Mouse (Mus musculus) bone marrow macrophage, adult 2 months (primary cell): ENCODE results near the gene Mylk3. TPM values are rescaled to one million over a fixed set of nuclear protein-coding genes. Genes with fewer than 3 reads are reported as not detected.

Experiments used
- H3K27ac ChIP-seq: 2 replicates; pipeline ENCODE4 v1.5.1; 2012; ENCODE audit warnings: low read depth, low read length; ENCODE audit not compliant: insufficient read depth
- H3K4me1 ChIP-seq: 2 replicates; pipeline ENCODE4 v1.6.1; 2012; ENCODE audit warnings: low read length; ENCODE audit not compliant: control insufficient read depth, insufficient read depth
- H3K4me3 ChIP-seq: 2 replicates; pipeline ENCODE4 v1.5.1; 2012; ENCODE audit warnings: mild to moderate bottlenecking, low read length, moderate library complexity; ENCODE audit not compliant: insufficient read depth
- CTCF ChIP-seq: IDR thresholded peaks from 2 replicates; pipeline ENCODE4 v1.5.1; 2012; ENCODE audit warnings: low read depth, mild to moderate bottlenecking, low read length, moderate library complexity
- POLR2A ChIP-seq: IDR thresholded peaks from 2 replicates; pipeline ENCODE4 v1.6.1; 2012; ENCODE audit warnings: mild to moderate bottlenecking, low read depth, low read length, borderline replicate concordance
- polyA plus RNA-seq: library from polyadenylated mRNA; stranded (reverse); fragments of >200 nt; gene quantifications from 2 replicates; pipeline ENCODE4 v1.2.4, GENCODE M21; 2012; ENCODE audit not compliant: missing spikeins, insufficient read depth, insufficient read length

Gene Mylk3
- polyA plus RNA-seq, 1 experiment, result not detected

GRCm38 (mm10) chr8:85391438-85391837 lies 5.3 kb upstream of the Mylk3 start:
- no peak overlapping the region for H3K27ac ChIP-seq
- H3K4me3 ChIP-seq, result no peak overlapping the region
- no peaks in the 10 kb centered on the region for H3K4me1 ChIP-seq
- TF ChIP-seq CTCF (no peak), POLR2A (no peak)

GRCm38 (mm10) chr8:85381926-85382325 lies 4.2 kb downstream of the Mylk3 start:
- TF ChIP-seq CTCF, result no peak
- no peak for TF ChIP-seq POLR2A
- no peak overlapping the region for H3K4me3 ChIP-seq
- no peak overlapping the region for H3K27ac ChIP-seq
- H3K4me1 ChIP-seq, result no peaks in the 10 kb centered on the region

GRCm38 (mm10) chr8:85380824-85381209 lies 5.3 kb downstream of the Mylk3 start:
- no peak for TF ChIP-seq POLR2A
- no peak for TF ChIP-seq CTCF
- Histone ChIP-seq H3K4me1 (no peaks in the 10 kb centered on the region), H3K27ac (no peak overlapping the region), H3K4me3 (no peak overlapping the region)

GRCm38 (mm10) chr8:85380123-85380823 lies 5.9 kb downstream of the Mylk3 start:
- Histone ChIP-seq H3K4me3 (no peak overlapping the region), H3K4me1 (no peaks in the 10 kb centered on the region), H3K27ac (no peak overlapping the region)
- no peak for TF ChIP-seq CTCF
- no peak for TF ChIP-seq POLR2A

DNA sequence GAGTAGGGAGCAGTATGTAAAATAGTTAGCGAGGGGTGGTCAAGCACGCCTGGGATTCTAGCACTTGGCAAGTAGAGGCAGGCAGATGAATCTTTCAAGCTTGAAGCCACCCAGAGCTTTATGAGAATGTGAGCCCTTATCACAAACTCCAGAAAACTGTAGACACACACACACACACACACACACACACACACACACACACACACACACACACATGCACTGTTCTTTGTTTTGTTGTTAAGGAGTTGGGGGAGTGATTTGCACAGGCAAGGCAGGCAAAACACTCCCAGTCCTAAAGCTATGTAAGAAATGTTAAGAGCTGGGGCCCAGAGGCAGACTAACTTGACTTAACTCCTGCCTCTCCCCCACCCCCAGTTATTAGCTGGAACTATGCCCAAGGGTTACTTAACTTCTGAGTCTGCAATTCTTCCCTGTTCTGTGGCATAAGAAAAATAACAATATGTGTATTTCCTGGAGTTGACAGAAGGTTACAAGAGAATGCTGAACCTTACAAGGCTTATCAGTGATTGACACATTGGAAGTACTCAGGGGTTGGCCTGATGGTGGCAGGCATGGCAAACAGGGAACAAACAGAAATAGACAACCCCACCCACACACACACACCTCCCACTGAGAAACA lies 6.9 kb downstream of the Mylk3 start:
- Histone ChIP-seq H3K27ac (no peak overlapping the region), H3K4me3 (no peak overlapping the region), H3K4me1 (no peaks in the 10 kb centered on the region; the same call in 1 of the 2 replicates)
- no peak for TF ChIP-seq POLR2A
- TF ChIP-seq CTCF, result no peak

DNA sequence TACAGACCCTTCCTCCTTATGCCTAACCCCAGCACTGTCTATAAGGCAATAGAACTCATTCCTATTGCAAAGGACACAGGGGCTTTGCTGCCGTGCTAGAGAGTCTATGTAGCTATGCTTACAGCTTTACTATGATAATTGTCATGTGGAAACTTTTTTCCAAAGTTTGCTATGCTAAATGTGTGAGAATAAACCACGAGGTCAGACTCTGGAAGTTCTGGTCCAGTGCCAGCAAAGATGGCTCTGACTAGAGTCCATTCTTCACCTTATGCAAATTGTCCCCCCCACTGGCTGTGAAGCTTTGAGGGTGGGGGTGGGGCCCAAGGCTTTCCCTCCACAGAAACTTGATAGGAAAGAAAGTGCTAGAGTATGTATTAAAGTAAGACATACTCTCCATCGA lies 9.6 kb downstream of the Mylk3 start:
- TF ChIP-seq POLR2A, result no peak
- TF ChIP-seq CTCF, result no peak
- H3K27ac ChIP-seq, result no peak overlapping the region
- peaks cover 4% of the 10 kb centered on the region; the same call in 1 of the 2 replicates for H3K4me1 ChIP-seq
- H3K4me3 ChIP-seq, result no peak overlapping the region

DNA sequence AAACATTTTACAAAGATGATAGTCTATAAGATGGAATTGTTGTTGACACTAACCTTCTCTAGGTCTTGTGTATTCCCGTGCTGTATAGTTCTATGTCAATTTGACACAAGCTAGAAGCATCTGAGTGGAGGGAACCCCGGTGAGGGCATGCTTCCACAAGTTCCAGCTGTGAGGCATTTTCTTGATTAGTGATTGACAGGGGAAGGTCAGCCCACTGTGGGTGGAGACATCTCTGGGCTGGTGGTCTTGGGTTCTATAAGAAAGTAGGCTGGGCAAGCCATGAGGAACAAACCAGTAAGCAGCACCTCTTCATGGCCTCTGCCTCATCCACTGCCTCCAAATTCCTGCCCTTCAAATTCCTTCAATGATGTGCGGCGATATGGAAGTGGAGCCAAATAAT lies 11.9 kb downstream of the Mylk3 start:
- no peak overlapping the region for H3K27ac ChIP-seq
- H3K4me1 ChIP-seq, result peaks cover 4% of the 10 kb centered on the region; the same call in 1 of the 2 replicates
- H3K4me3 ChIP-seq, result no peak overlapping the region
- TF ChIP-seq CTCF (no peak), POLR2A (no peak)

DNA sequence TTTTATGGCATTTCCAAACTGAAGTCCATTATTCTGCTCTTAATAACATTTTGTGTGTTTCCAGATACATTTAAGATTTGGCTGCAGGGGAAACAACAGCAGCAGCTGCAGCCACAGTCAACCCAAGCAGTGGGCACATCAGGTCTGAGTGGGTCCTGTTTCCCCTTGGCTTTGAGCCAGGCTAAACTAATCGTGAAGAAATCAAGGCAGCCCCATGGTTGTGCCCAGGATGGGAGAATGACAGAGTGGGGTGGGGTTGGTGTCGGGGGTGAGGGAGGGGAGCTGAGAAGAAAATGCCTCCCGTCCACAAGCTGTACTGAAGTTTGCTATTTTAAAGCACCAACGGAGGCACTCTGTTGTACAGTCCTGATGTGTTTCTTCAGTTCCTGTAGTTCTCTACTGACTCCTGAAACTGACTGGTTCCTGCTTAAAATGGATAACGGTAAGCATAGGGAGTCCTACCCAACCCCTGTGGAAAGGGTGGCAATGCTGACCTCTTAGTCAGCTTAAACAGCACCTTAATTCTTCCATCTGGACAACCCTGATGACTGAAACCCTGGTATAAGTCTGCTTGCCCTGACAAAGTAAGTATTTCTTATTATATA lies 12.6 kb downstream of the Mylk3 start:
- H3K4me3 ChIP-seq, result no peak overlapping the region
- no peak overlapping the region for H3K27ac ChIP-seq
- TF ChIP-seq POLR2A (no peak), CTCF (no peak)
- peaks cover 4% of the 10 kb centered on the region; the same call in 1 of the 2 replicates for H3K4me1 ChIP-seq

- Histone ChIP-seq H3K27ac (no peak overlapping the region), H3K4me3 (no peak overlapping the region), H3K4me1 (peaks cover 4% of the 10 kb centered on the region; the same call in 1 of the 2 replicates)
- no peak for TF ChIP-seq POLR2A
- no peak for TF ChIP-seq CTCF
Measured at GRCm38 (mm10) chr8:85372465-85372839, 13.7 kb downstream of the Mylk3 start.

DNA sequence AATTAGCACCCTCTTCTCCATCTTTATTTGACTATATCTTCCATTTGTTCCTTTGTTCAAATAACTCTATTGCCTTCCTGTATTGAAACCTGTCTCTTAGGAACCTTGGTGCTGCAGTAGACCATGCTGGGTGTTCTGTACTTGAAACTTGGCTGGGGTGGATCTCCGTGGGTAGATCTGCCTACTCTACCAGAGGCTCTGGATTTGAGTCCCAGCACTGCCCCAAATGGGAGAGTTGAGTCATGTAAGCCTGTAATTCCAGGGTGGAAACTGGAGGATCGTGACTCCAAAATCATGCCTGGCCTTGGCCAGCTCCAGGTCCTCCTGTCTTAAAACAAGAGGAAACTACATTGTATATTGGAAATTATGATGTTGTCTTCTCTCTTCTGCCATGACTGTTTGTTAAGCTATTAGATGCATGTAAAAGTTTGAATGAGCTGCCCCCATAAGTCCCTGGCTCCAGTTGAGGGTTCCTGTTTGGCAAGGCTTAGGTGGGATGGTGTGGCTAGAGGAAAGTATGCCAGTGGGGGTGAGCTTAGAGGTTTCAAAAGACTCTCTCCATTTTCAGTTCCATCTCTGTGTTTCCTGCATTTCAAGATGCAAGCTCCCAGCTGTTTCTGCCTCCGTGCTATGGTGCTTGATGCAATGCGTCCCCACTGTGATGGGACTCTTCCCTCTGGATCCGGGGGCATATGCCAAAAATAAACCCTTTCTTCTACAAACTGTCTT lies 14.2 kb downstream of the Mylk3 start:
- no peak for TF ChIP-seq CTCF
- TF ChIP-seq POLR2A, result no peak
- Histone ChIP-seq H3K4me3 (no peak overlapping the region), H3K27ac (no peak overlapping the region), H3K4me1 (peaks cover 4% of the 10 kb centered on the region; the same call in 1 of the 2 replicates)
